Mouse (Mus musculus): ENCODE measurements around the gene Ostm1. TPM values are rescaled to one million over a fixed set of nuclear protein-coding genes. Genes with fewer than 3 reads are reported as not detected.

The Ostm1 gene
- polyA plus RNA-seq, 1 experiment from 2014 or later: 12.2 TPM

DNA sequence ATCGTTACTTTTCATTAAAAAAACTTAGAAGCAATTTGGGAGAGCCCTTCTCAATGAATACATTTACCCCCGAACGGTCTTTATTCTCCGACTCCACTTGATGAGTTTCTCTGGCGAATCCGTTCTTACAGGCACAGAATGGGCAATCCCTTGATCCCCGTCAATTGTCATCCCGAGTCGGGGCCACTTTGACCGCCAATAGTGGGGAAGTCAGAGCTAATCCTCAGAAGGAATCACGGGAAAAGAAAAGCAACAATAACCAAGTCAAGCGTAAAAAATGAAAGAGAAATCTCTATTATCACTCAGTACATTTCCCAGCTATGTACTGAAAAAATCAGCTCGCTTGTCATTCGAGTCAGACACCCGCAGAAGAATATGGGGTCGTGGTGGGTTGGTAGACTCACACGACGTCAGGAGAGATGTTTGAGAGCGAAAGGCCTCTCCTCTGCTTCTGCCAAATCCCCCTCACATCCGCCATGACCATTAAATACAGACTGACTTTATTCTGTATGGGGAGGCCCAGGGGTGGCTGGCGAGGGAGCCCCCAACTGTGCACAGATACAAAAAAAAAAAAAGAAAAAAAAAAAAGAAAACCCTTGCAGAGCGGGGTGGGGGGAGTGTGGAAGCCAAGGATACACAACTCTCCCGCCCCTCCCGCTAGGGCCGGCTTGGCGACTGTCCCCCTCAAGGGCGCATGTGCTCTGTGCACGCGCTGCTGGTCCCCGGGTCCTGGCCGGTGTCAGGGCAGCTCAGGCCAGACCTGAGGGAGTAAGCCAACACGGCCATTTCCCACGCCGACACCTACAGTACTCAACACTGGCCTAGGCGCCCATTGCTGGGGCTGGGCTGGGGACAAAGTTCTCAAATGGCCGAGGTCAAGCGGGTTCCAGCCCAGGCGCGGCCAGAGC, 49.1 kb downstream of the Ostm1 start:
- no peak overlapping the region for H3K9ac ChIP-seq
- WGBS (ENCODE audit: insufficient replicate concordance): 2% methylated on average over 39 of the region's 39 CpGs
- no peak overlapping the region for H3K27ac ChIP-seq (replicated peaks)
- peak overlapping the region; percentile 52 for H3K4me3 ChIP-seq (replicated peaks)
- ATAC-seq (ENCODE audit: insufficient read depth): no peak
- H3K4me2 ChIP-seq: peak overlapping the region; percentile 71
- no peaks in the 10 kb centered on the region for H3K36me3 ChIP-seq (replicated peaks)
- no peaks in the 10 kb centered on the region for H3K9me3 ChIP-seq (replicated peaks)
- peaks cover 100% of the 10 kb centered on the region for H3K27me3 ChIP-seq
- H3K4me1 ChIP-seq (replicated peaks): peaks cover 42% of the 10 kb centered on the region

DNA sequence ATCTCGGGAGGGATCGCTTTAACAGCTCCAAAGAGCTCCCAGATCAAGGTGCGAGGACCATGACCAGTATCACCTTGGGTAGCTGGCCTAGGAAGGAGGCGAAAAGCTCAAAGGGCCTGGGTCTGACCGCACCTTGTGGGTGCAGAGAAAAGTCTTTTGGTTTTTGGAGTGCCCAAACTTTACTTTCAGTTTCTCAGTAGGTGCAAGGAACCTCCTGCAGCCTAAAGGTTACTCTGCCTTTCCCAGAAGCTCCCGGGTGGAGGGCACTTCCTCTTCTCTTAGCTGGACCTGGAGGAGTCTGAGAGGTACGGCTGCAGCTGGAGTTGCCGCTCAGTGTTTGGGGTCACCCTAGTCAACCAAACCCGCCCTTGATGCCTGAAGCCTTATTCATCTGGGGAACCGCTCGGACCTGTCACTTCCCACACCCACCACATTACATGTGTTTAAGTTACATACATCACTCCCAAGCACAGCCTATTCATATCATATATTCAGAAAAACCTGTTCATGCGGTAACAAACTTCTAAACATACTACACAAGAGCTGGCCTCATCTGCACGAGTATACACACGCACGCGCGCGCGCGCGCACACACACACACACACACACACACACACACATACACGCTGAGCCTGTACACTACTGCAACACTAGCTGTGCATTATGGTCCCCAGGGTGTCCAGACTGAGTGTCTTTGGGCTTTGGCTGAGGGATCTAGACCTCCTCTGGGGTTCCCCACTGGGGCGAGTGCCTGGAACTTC, 49.9 kb downstream of the Ostm1 start:
- no peaks in the 10 kb centered on the region for H3K36me3 ChIP-seq (replicated peaks)
- H3K4me3 ChIP-seq (replicated peaks): peak overlapping the region; percentile 52
- H3K27me3 ChIP-seq: peaks cover 100% of the 10 kb centered on the region
- H3K4me1 ChIP-seq (replicated peaks): peaks cover 42% of the 10 kb centered on the region
- peak overlapping the region; percentile 71 for H3K4me2 ChIP-seq
- no peak for ATAC-seq (ENCODE audit: insufficient read depth)
- H3K9me3 ChIP-seq (replicated peaks): no peaks in the 10 kb centered on the region
- WGBS (ENCODE audit: insufficient replicate concordance): 6% methylated on average over 23 of the region's 23 CpGs
- H3K27ac ChIP-seq (replicated peaks): no peak overlapping the region
- no peak overlapping the region for H3K9ac ChIP-seq

DNA sequence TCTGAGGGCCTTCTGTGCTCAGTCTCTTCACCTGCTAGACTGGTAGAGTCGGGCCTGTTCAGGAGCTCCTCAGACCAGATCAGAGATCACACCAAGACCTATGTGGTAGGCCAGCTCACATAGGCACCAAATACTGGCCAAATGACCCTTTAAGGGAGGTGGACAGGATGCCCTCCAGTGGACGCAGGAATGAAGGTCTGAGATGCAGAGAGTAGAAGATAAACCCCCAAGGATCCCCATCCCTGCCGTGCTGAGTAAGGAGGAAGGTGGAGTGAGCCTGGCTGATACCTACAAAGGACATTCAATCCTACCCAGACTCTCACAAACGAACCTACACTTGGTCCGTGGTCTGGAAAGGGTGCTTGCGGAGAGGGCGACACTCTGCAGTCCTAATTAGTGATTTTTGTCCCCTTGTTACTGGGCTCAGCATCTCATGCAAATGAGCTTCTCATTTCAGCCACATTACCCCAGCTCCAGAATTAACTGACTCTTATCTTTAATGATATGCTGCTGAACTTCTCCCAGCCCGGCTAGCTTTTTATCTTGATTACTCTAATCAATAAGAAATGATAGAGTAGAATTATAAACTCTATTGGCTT, 50.6 kb downstream of the Ostm1 start:
- 2% methylated on average over 8 of the region's 8 CpGs for WGBS (ENCODE audit: insufficient replicate concordance)
- Histone ChIP-seq H3K4me1 (replicated peaks) (peaks cover 42% of the 10 kb centered on the region), H3K4me3 (replicated peaks) (peak overlapping the region; percentile 52), H3K27ac (replicated peaks) (no peak overlapping the region), H3K27me3 (peaks cover 94% of the 10 kb centered on the region), H3K9ac (no peak overlapping the region), H3K9me3 (replicated peaks) (no peaks in the 10 kb centered on the region), H3K4me2 (0 out of 2 replicates have a peak overlapping the region, but pooled peaks have one; percentile 71), H3K36me3 (replicated peaks) (no peaks in the 10 kb centered on the region)
- ATAC-seq (ENCODE audit: insufficient read depth): no peak

DNA sequence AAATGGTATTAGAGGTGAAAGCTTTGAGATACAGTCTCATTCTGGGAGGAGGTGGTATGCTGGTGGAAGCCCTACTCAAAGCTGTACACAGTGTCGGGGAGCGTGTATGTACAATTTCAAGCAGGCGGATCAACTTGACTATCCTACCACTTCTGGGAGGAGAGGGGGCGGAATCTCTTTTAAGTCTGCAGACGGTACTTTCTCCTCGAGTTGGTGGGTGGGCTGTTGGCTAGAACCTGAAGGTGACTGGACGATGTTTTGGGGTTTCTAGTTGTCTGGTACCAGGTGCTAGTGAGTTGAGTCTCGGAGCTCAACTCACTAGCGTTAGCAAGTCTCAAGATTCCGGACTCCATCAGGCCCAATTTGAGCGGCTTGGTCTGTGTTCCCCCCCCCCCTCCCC, 51.4 kb downstream of the Ostm1 start:
- Histone ChIP-seq H3K4me1 (replicated peaks) (peaks cover 42% of the 10 kb centered on the region), H3K27me3 (peaks cover 86% of the 10 kb centered on the region), H3K27ac (replicated peaks) (no peak overlapping the region), H3K9me3 (replicated peaks) (no peaks in the 10 kb centered on the region), H3K9ac (no peak overlapping the region), H3K36me3 (replicated peaks) (no peaks in the 10 kb centered on the region), H3K4me2 (0 out of 2 replicates have a peak overlapping the region, but pooled peaks have one; percentile 7), H3K4me3 (replicated peaks) (no peak overlapping the region)
- 4% methylated on average over 11 of the region's 11 CpGs for WGBS (ENCODE audit: insufficient replicate concordance)
- ATAC-seq (ENCODE audit: insufficient read depth): no peak

DNA sequence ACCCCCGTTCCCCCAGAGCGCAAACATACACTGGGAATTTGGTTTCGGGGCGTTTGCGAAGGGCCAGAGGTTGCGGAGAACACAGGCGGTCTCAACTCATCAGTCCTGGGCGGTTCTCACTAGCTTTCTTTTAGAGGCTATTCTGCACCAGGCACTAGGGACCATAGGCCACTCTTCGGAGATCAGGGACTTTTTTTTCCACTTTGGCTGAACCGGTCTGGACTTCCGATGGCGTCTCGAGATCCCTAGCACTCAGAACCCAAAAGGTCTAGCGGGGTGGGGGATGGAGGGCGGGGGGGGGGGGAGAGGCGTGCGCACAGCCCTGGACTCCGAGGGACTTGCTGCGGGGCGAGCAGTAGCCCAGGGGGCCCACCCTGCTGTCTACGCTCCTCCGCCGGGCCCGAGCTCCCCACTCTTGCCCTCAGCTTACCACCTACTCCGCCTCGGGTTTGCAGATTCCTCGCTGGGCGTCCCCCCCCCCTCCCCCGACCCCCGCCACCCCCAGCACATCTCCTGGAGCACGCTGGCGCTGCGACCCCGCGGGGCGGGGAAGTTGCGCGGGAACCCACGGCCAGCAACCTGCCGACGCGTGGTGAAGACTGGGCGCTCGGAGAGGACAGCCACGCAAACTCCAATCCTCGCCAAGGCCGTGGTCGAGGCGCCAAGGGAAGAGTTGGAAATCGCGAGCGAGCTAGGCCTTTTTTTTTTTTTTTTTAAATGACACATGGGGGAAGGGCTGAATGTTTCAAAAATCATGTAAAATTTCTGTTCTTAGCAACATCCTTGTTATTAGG, 52.1 kb downstream of the Ostm1 start:
- H3K27ac ChIP-seq (replicated peaks): no peak overlapping the region
- H3K36me3 ChIP-seq (replicated peaks): no peaks in the 10 kb centered on the region
- H3K4me2 ChIP-seq: peak overlapping the region; percentile 29
- WGBS (ENCODE audit: insufficient replicate concordance): 3% methylated on average over 46 of the region's 52 CpGs
- peaks cover 42% of the 10 kb centered on the region for H3K4me1 ChIP-seq (replicated peaks)
- peak overlapping the region; percentile 14; the same call in 1 of the 2 replicates for H3K4me3 ChIP-seq (replicated peaks)
- ATAC-seq (ENCODE audit: insufficient read depth): no peak
- no peak overlapping the region for H3K9ac ChIP-seq
- peaks cover 79% of the 10 kb centered on the region for H3K27me3 ChIP-seq
- H3K9me3 ChIP-seq (replicated peaks): no peaks in the 10 kb centered on the region

DNA sequence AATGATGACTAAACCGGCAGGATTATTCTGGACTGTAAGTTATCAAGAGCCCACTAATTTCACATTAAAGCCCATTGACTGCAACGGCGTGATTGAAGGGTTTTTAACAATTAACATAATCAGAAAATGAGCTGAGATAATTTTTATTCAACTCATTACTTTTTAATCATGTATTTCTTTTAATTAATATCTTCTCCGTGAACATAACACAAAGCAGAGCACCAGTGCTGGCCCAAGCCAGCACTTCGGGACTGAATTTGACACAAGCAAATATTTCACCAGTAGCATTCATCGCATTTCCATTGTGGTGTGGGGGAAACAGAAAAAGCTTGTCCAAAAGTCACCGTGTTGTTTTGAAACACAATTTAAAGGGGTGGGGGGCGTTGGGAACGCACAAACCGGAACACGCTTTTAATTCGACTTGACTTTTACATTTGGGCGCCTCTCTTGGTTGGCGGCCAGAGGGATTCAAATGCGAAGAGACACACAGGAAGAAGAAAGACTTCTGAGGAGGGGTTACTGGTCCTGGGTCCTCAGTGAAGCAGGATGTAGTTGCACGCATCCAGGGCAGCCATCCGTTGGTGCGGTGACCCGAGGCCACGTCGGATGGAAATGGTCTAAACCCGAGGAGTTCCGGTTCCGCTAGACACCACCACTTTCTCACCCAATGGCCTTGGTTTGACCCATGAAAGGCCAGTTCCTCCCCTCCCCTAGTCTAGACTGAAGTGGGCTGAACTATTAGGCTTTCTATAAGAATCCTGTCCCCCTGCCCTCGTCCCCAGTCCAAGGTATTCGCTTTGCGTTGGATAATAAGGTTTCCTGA, 52.9 kb downstream of the Ostm1 start:
- peaks cover 71% of the 10 kb centered on the region for H3K27me3 ChIP-seq
- H3K36me3 ChIP-seq (replicated peaks): no peaks in the 10 kb centered on the region
- no peaks in the 10 kb centered on the region for H3K9me3 ChIP-seq (replicated peaks)
- H3K4me3 ChIP-seq (replicated peaks): peak overlapping the region; percentile 29
- ATAC-seq (ENCODE audit: insufficient read depth): no peak
- H3K27ac ChIP-seq (replicated peaks): no peak overlapping the region
- H3K9ac ChIP-seq: no peak overlapping the region
- peak overlapping the region; percentile 37 for H3K4me2 ChIP-seq
- peaks cover 42% of the 10 kb centered on the region for H3K4me1 ChIP-seq (replicated peaks)
- WGBS (ENCODE audit: insufficient replicate concordance): 4% methylated on average over 27 of the region's 27 CpGs

DNA sequence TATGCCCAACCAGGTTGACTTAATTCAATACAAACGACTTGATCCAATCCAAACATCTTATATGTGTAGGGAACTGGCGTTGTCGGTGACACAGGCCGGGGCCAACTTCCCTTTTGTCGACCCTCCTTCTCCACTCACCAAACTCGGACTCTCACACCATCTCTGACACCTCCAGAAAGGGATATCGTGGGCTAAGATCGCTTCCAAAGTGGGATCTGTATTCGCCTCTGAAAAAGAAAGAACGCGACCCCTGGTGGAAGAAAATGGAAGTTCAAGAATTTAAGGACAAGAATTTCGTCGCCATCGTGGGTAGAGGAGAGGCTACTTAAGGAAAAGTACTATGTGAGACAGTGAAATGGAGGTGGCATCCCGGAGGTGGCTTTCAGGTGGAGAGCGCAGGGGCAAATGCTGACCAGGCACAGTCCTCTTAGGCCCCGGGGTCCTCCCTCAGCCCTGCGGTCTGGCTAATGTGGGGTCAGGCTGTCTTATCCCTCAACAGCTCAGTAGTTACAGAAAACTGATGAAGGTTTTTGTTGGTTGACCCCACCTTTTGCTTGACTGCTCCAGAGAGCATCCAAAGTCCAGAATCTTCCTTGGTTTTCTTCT, 53.7 kb downstream of the Ostm1 start:
- H3K9ac ChIP-seq: no peak overlapping the region
- peak overlapping the region; percentile 37 for H3K4me2 ChIP-seq
- no peaks in the 10 kb centered on the region for H3K36me3 ChIP-seq (replicated peaks)
- H3K4me3 ChIP-seq (replicated peaks): peak overlapping the region; percentile 29; the same call in 1 of the 2 replicates
- H3K4me1 ChIP-seq (replicated peaks): peaks cover 36% of the 10 kb centered on the region
- H3K9me3 ChIP-seq (replicated peaks): no peaks in the 10 kb centered on the region
- WGBS (ENCODE audit: insufficient replicate concordance): 5% methylated on average over 18 of the region's 18 CpGs
- H3K27me3 ChIP-seq: peaks cover 64% of the 10 kb centered on the region
- no peak for ATAC-seq (ENCODE audit: insufficient read depth)
- H3K27ac ChIP-seq (replicated peaks): no peak overlapping the region

DNA sequence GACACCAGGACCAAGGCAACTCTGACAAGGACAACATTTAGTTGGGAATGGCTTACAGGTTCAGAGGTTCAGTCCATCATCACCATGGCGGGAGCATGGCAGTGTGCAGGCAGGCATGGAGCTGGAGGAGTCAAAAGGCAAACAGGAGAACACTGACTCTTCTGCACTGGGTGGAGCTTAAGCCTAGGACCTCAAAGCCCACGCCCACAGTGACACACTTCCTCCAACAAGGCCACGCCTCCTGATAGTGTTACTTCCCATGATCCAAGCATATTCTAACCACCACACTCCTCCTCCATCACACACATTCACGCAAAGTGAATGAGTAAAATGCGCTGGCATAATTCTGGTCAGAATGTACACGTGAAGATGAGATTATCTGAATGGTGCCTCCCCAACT, 56.2 kb downstream of the Ostm1 start:
- no peaks in the 10 kb centered on the region for H3K36me3 ChIP-seq (replicated peaks)
- no peak for ATAC-seq (ENCODE audit: insufficient read depth)
- no peak overlapping the region for H3K27ac ChIP-seq (replicated peaks)
- H3K4me2 ChIP-seq: no peak overlapping the region
- WGBS (ENCODE audit: insufficient replicate concordance): 64% methylated on average over 6 of the region's 6 CpGs
- peaks cover 17% of the 10 kb centered on the region for H3K4me1 ChIP-seq (replicated peaks)
- no peaks in the 10 kb centered on the region for H3K9me3 ChIP-seq (replicated peaks)
- peaks cover 38% of the 10 kb centered on the region for H3K27me3 ChIP-seq
- no peak overlapping the region for H3K9ac ChIP-seq
- H3K4me3 ChIP-seq (replicated peaks): no peak overlapping the region

DNA sequence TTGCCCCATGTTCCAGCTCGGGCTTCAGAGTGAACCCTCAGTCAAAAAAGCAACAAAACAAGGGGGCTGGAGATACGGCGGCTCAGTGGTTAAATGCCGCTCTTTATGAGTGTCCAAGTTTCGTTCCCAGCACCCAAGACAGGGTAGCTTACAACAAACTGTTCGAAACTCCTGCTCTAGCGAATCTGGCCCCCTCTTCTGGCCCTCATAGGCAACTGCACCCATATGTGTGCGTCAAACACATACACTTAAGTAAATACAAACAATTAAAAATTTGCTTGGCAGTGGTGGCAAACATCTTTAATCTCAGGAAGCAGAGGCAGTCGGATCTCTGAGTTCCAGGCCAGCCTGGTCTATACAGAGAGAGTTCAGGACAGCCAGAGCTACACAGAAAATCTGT, 60.0 kb downstream of the Ostm1 start:
- Histone ChIP-seq H3K4me3 (replicated peaks) (no peak overlapping the region), H3K4me1 (replicated peaks) (no peaks in the 10 kb centered on the region), H3K36me3 (replicated peaks) (no peaks in the 10 kb centered on the region), H3K27me3 (0 out of 2 replicates have a peak, but pooled peaks cover under 1% of the 10 kb centered on the region), H3K4me2 (no peak overlapping the region), H3K9ac (no peak overlapping the region), H3K9me3 (replicated peaks) (no peaks in the 10 kb centered on the region), H3K27ac (replicated peaks) (no peak overlapping the region)
- 64% methylated on average over 9 of the region's 9 CpGs for WGBS (ENCODE audit: insufficient replicate concordance)
- no peak for ATAC-seq (ENCODE audit: insufficient read depth)
